Mouse (Mus musculus) stomach, embryonic 16.5 days (tissue): ENCODE data around the gene Gpr15. TPM values are rescaled to one million over a fixed set of nuclear protein-coding genes. Genes with fewer than 3 reads are reported as not detected.
A peak's percentile ranks its signal among the peaks of the same experiment; 100 is the strongest.

Experiments used
- ATAC-seq: fragments of 200-750 bp; cut with Nextera tagmentation; 2 replicates; pipeline ENCODE4 v1.8.0; 2017; ENCODE audit warnings: moderate number of reproducible peaks, moderate TSS enrichment; ENCODE audit not compliant: insufficient read depth, low FRiP score
- H3K27ac ChIP-seq: fragments of 300-500 bp; sonication (generic); 2 replicates; pipeline ENCODE4 v1.5.1; 2014; ENCODE audit warnings: low read length
- H3K27me3 ChIP-seq: fragments of 300-500 bp; sonication (generic); 2 replicates; pipeline ENCODE4 v1.6.1; 2014; ENCODE audit warnings: low read length, control low read depth, mixed read lengths; ENCODE audit not compliant: control insufficient read depth, insufficient read depth
- H3K36me3 ChIP-seq: fragments of 300-500 bp; sonication (generic); 2 replicates; pipeline ENCODE4 v1.6.1; 2014; ENCODE audit warnings: low read length; ENCODE audit not compliant: control insufficient read depth, insufficient read depth
- H3K4me1 ChIP-seq: fragments of 300-500 bp; sonication (generic); 2 replicates; pipeline ENCODE4 v1.6.1; 2014; ENCODE audit warnings: low read length, control low read depth, mixed read lengths; ENCODE audit not compliant: control insufficient read depth, insufficient read depth
- H3K4me2 ChIP-seq: fragments of 300-500 bp; sonication (generic); 2 replicates; pipeline ENCODE4 v1.6.1; 2014; ENCODE audit warnings: low read depth, low read length, mixed read lengths
- H3K4me3 ChIP-seq: fragments of 300-500 bp; sonication (generic); replicated peaks from 2 replicates; pipeline ENCODE4 v1.5.1; 2014; ENCODE audit warnings: mild to moderate bottlenecking, low read length
- H3K9ac ChIP-seq: fragments of 300-500 bp; sonication (generic); 2 replicates; pipeline ENCODE4 v1.6.1; 2014; ENCODE audit warnings: low read length
- H3K9me3 ChIP-seq: fragments of 300-500 bp; sonication (generic); replicated peaks from 2 replicates; pipeline ENCODE4 v1.6.1; 2016; ENCODE audit warnings: low read length, control low read depth; ENCODE audit not compliant: control insufficient read depth
- WGBS: fragments of 180-500 bp; shearing (Covaris S2); extraction: QIAGEN DNeasy Blood & Tissue Kit; methylation state at CpG from one replicate; pipeline ENCODE4 v1.1.7; 2014; 5-methylcytosine and 5-hydroxymethylcytosine counted together
- polyA plus RNA-seq: library from polyadenylated mRNA; unstranded; fragments of >200 nt; fragmentation: Nextera tagmentation; extraction: Ambion mirVana; gene quantifications from 2 replicates; pipeline ENCODE4 v1.2.1, GENCODE M21; 2015

The Gpr15 gene
- polyA plus RNA-seq, 1 experiment from 2014 or later, result not detected

- no peak overlapping the region for H3K27ac ChIP-seq
- H3K27me3 ChIP-seq, result no peaks in the 10 kb centered on the region
- no peaks in the 10 kb centered on the region for H3K9me3 ChIP-seq
- no peaks in the 10 kb centered on the region for H3K4me1 ChIP-seq
- no peak overlapping the region for H3K9ac ChIP-seq
- no peak overlapping the region for H3K4me2 ChIP-seq
- 81% methylated on average over 5 of the region's 5 CpGs for WGBS
- no peak for ATAC-seq
- no peak overlapping the region for H3K4me3 ChIP-seq
- no peaks in the 10 kb centered on the region for H3K36me3 ChIP-seq
These were observed 24.8 kb downstream of the Gpr15 start for GRCm38 (mm10) chr16:58694091-58694490.

DNA sequence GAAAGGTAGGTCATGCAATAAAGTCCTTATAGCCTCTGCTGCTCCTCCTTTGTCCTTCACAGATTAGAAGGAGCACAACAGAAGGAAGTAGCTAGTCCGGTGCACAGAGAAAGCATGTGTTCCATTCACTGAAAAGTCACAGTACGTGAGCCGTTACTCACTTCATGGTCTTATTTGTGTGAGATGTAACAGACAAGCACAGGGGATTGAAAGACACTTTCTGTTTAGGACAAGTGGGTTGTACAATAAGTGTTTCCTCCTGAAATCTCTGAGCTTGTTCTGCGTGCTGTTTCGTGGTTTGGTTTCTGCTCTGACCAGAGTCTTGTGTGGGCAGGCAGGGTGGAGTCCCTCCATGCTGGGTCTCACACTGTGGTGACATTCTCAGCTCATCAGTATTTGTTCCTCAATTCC, 28.5 kb downstream of the Gpr15 start:
- Histone ChIP-seq H3K4me2 (no peak overlapping the region), H3K4me3 (no peak overlapping the region), H3K9ac (no peak overlapping the region), H3K9me3 (no peaks in the 10 kb centered on the region), H3K36me3 (no peaks in the 10 kb centered on the region), H3K27me3 (no peaks in the 10 kb centered on the region), H3K27ac (no peak overlapping the region), H3K4me1 (no peaks in the 10 kb centered on the region)
- 84% methylated on average over 5 of the region's 5 CpGs for WGBS
- ATAC-seq, result no peak

GRCm38 (mm10) chr16:58689555-58690169, 29.2 kb downstream of the Gpr15 start:
- H3K27ac ChIP-seq, result no peak overlapping the region
- 79% methylated on average over 5 of the region's 5 CpGs for WGBS
- H3K4me1 ChIP-seq, result no peaks in the 10 kb centered on the region
- no peak for ATAC-seq
- H3K27me3 ChIP-seq, result no peaks in the 10 kb centered on the region
- H3K36me3 ChIP-seq, result no peaks in the 10 kb centered on the region
- no peak overlapping the region for H3K9ac ChIP-seq
- H3K4me3 ChIP-seq, result no peak overlapping the region
- no peaks in the 10 kb centered on the region for H3K9me3 ChIP-seq
- H3K4me2 ChIP-seq, result no peak overlapping the region

GRCm38 (mm10) chr16:58688534-58688933, 30.3 kb downstream of the Gpr15 start:
- ATAC-seq, result no peak
- Histone ChIP-seq H3K27me3 (no peaks in the 10 kb centered on the region), H3K27ac (no peak overlapping the region), H3K9ac (no peak overlapping the region), H3K36me3 (no peaks in the 10 kb centered on the region), H3K4me1 (no peaks in the 10 kb centered on the region), H3K9me3 (no peaks in the 10 kb centered on the region), H3K4me3 (no peak overlapping the region), H3K4me2 (no peak overlapping the region)
- 82% methylated on average over 1 of the region's 1 CpGs for WGBS

GRCm38 (mm10) chr16:58685548-58686537, 33.0 kb downstream of the Gpr15 start:
- no peak overlapping the region for H3K4me2 ChIP-seq
- no peak overlapping the region for H3K27ac ChIP-seq
- H3K4me3 ChIP-seq, result no peak overlapping the region
- ATAC-seq, result no peak
- WGBS, result 69% methylated on average over 20 of the region's 20 CpGs
- no peaks in the 10 kb centered on the region for H3K27me3 ChIP-seq
- H3K36me3 ChIP-seq, result peaks cover under 1% of the 10 kb centered on the region; the same call in 1 of the 2 replicates
- no peak overlapping the region for H3K9ac ChIP-seq
- H3K4me1 ChIP-seq, result no peaks in the 10 kb centered on the region
- H3K9me3 ChIP-seq, result no peaks in the 10 kb centered on the region

DNA sequence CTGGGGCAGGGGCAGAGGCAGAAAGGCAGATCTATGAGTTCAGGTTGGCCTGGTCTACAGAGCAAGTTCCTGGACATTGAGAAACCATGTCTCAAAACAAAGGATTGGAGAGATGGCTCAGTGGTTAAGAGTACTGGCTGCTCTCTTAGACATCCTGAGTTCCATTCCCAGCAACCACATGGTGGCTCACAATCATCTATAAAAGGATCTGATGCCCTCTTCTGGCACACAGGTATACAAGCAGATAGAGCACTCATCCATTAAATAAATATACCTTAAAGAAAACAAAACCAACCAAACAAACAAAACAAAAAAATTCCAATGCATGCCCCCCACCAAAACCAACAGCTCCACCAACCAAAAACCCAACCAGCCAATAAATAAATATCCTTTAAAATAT, 34.3 kb downstream of the Gpr15 start:
- Histone ChIP-seq H3K36me3 (peaks cover 5% of the 10 kb centered on the region; the same call in 1 of the 2 replicates), H3K4me2 (no peak overlapping the region)

GRCm38 (mm10) chr16:58683911-58684310, 35.0 kb downstream of the Gpr15 start:
- no peak overlapping the region for H3K9ac ChIP-seq
- no peak overlapping the region for H3K4me2 ChIP-seq
- peaks cover 5% of the 10 kb centered on the region; the same call in 1 of the 2 replicates for H3K36me3 ChIP-seq
- no peaks in the 10 kb centered on the region for H3K4me1 ChIP-seq
- no peak for ATAC-seq
- H3K9me3 ChIP-seq, result no peaks in the 10 kb centered on the region
- H3K27me3 ChIP-seq, result no peaks in the 10 kb centered on the region
- no peak overlapping the region for H3K27ac ChIP-seq
- WGBS, result 94% methylated on average over 4 of the region's 4 CpGs
- H3K4me3 ChIP-seq, result no peak overlapping the region

More for the DNA sequence above, 34.3 kb downstream of the Gpr15 start:
- no peaks in the 10 kb centered on the region for H3K27me3 ChIP-seq
- no peaks in the 10 kb centered on the region for H3K9me3 ChIP-seq
- H3K4me3 ChIP-seq, result no peak overlapping the region
- no peak overlapping the region for H3K27ac ChIP-seq
- H3K4me1 ChIP-seq, result no peaks in the 10 kb centered on the region
- ATAC-seq, result no peak
- H3K9ac ChIP-seq, result no peak overlapping the region

- Histone ChIP-seq H3K9ac (no peak overlapping the region), H3K27ac (no peak overlapping the region)
- WGBS, result 73% methylated on average over 7 of the region's 7 CpGs
These were observed 36.0 kb downstream of the Gpr15 start for GRCm38 (mm10) chr16:58682870-58683269.

DNA sequence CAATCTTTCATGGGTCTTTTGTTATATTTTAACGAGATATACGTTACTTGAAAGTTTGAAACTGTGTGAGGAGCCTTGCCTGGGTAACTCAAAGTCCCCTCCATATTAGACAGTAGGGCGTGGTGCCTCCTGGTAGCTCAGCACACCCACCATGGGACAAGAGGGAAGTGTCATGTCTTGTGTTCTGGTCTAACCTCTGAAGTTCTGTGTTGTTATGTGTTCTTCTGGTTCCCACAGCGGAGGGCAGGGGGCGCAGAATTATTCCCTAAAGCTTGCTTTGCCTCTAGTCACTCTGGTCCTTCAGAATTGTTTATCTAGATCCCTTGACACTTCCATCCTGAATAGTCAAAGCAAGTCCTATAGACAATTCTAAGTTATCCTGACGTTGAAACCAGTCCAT, 36.8 kb downstream of the Gpr15 start:
- Histone ChIP-seq H3K27me3 (no peaks in the 10 kb centered on the region), H3K27ac (no peak overlapping the region), H3K4me1 (no peaks in the 10 kb centered on the region), H3K4me2 (no peak overlapping the region), H3K36me3 (peaks cover 8% of the 10 kb centered on the region; the same call in 1 of the 2 replicates), H3K9ac (no peak overlapping the region), H3K9me3 (no peaks in the 10 kb centered on the region), H3K4me3 (no peak overlapping the region)
- 89% methylated on average over 6 of the region's 6 CpGs for WGBS
- ATAC-seq, result no peak

More at GRCm38 (mm10) chr16:58682870-58683269, 36.0 kb downstream of the Gpr15 start:
- Histone ChIP-seq H3K4me1 (no peaks in the 10 kb centered on the region), H3K27me3 (no peaks in the 10 kb centered on the region), H3K4me2 (no peak overlapping the region), H3K36me3 (peaks cover 8% of the 10 kb centered on the region; the same call in 1 of the 2 replicates), H3K4me3 (no peak overlapping the region), H3K9me3 (no peaks in the 10 kb centered on the region)
- ATAC-seq, result 0 out of 2 replicates have a peak, but pooled peaks have one; percentile 33
